Mouse (Mus musculus) heart, embryonic 12.5 days (tissue): ENCODE measurements around the gene Tenm4. TPM values are rescaled to one million over a fixed set of nuclear protein-coding genes. Genes with fewer than 3 reads are reported as not detected.

ENCODE experiments used
- ATAC-seq: fragments of 200-750 bp; cut with Nextera tagmentation; 2 replicates; pipeline ENCODE4 v1.8.0; 2017; ENCODE audit warnings: moderate TSS enrichment, moderate library complexity; ENCODE audit not compliant: insufficient number of reproducible peaks, low FRiP score
- H3K27ac ChIP-seq: fragments of 300-500 bp; sonication (generic); 2 replicates; pipeline ENCODE4 v1.5.1; 2016; ENCODE audit warnings: mild to moderate bottlenecking, moderate library complexity; ENCODE audit not compliant: poor library complexity, severe bottlenecking
- H3K27me3 ChIP-seq: fragments of 300-500 bp; sonication (generic); replicated peaks from 2 replicates; pipeline ENCODE4 v1.6.1; 2016; ENCODE audit warnings: mild to moderate bottlenecking, moderate library complexity
- H3K36me3 ChIP-seq: fragments of 300-500 bp; sonication (generic); 2 replicates; pipeline ENCODE4 v1.6.1; 2016; ENCODE audit warnings: mild to moderate bottlenecking, moderate library complexity
- H3K4me1 ChIP-seq: fragments of 300-500 bp; sonication (generic); replicated peaks from 2 replicates; pipeline ENCODE4 v1.6.1; 2016; ENCODE audit warnings: mild to moderate bottlenecking
- H3K4me2 ChIP-seq: fragments of 300-500 bp; sonication (generic); 2 replicates; pipeline ENCODE4 v1.6.1; 2016; ENCODE audit warnings: mild to moderate bottlenecking, moderate library complexity
- H3K4me3 ChIP-seq: fragments of 300-500 bp; sonication (generic); 2 replicates; pipeline ENCODE4 v1.5.1; 2016; ENCODE audit warnings: mild to moderate bottlenecking
- H3K9ac ChIP-seq: fragments of 300-500 bp; sonication (generic); 2 replicates; pipeline ENCODE4 v1.6.1; 2016; ENCODE audit warnings: mild to moderate bottlenecking, moderate library complexity
- H3K9me3 ChIP-seq: fragments of 300-500 bp; sonication (generic); replicated peaks from 2 replicates; pipeline ENCODE4 v1.6.1; 2016; ENCODE audit warnings: mild to moderate bottlenecking, moderate library complexity
- WGBS: fragments of 180-500 bp; shearing (Covaris S2); methylation state at CpG from one replicate; pipeline ENCODE4 v1.1.7; 2016; 5-methylcytosine and 5-hydroxymethylcytosine counted together
- polyA plus RNA-seq: library from polyadenylated mRNA; unstranded; fragments of >200 nt; fragmentation: Nextera tagmentation; extraction: Ambion mirVana; gene quantifications from 2 replicates; pipeline ENCODE4 v1.2.1, GENCODE M21; 2016

The Tenm4 gene
- polyA plus RNA-seq, 1 experiment from 2014 or later = 10.2 TPM

- H3K9me3 ChIP-seq = no peaks in the 10 kb centered on the region
- H3K27ac ChIP-seq = no peak overlapping the region
- 83% methylated on average over 16 of the region's 16 CpGs for WGBS
- peaks cover 4% of the 10 kb centered on the region; the same call in 1 of the 2 replicates for H3K36me3 ChIP-seq
- no peaks in the 10 kb centered on the region for H3K4me1 ChIP-seq
- H3K4me3 ChIP-seq = no peak overlapping the region
- no peak for ATAC-seq
- H3K27me3 ChIP-seq = no peaks in the 10 kb centered on the region
- no peak overlapping the region for H3K9ac ChIP-seq
- H3K4me2 ChIP-seq = no peak overlapping the region
These were observed 698.2 kb downstream of the Tenm4 start for GRCm38 (mm10) chr7:96869079-96869810.

DNA sequence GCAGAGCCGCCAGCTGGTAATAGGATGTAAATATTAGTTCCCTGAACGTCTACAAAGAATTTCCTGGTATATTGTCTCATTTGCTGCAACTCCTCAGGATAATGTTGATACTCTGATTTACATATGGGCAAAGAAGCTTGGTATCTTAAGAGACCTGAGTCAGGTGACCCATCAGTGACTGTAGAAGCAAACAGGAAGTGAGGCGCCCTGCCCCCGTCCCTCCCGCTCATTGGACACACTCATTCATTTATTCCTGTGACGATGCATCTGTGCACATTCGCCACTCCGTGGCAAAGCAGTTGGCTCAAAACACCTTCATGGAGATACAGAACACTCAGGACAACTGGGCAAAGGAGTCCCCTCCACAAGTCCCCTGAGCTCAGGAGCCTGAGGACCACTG lies 699.4 kb downstream of the Tenm4 start:
- H3K27ac ChIP-seq = no peak overlapping the region
- H3K4me2 ChIP-seq = no peak overlapping the region
- 84% methylated on average over 8 of the region's 8 CpGs for WGBS
- H3K9ac ChIP-seq = no peak overlapping the region
- no peaks in the 10 kb centered on the region for H3K27me3 ChIP-seq
- no peaks in the 10 kb centered on the region for H3K9me3 ChIP-seq
- H3K4me3 ChIP-seq = no peak overlapping the region
- H3K4me1 ChIP-seq = no peaks in the 10 kb centered on the region
- peaks cover 4% of the 10 kb centered on the region; the same call in 1 of the 2 replicates for H3K36me3 ChIP-seq
- ATAC-seq = no peak

- WGBS = 83% methylated on average over 4 of the region's 4 CpGs
- H3K36me3 ChIP-seq = peaks cover 4% of the 10 kb centered on the region; the same call in 1 of the 2 replicates
- no peaks in the 10 kb centered on the region for H3K9me3 ChIP-seq
- H3K4me1 ChIP-seq = no peaks in the 10 kb centered on the region
- H3K9ac ChIP-seq = no peak overlapping the region
- no peaks in the 10 kb centered on the region for H3K27me3 ChIP-seq
- H3K4me2 ChIP-seq = no peak overlapping the region
- H3K27ac ChIP-seq = no peak overlapping the region
- H3K4me3 ChIP-seq = no peak overlapping the region
- no peak for ATAC-seq
These were observed 700.0 kb downstream of the Tenm4 start for GRCm38 (mm10) chr7:96871031-96871430.

GRCm38 (mm10) chr7:96878511-96879276 lies 707.6 kb downstream of the Tenm4 start:
- H3K27ac ChIP-seq = no peak overlapping the region
- H3K9me3 ChIP-seq = no peaks in the 10 kb centered on the region
- H3K4me1 ChIP-seq = 0 out of 2 replicates have a peak, but pooled peaks cover 4% of the 10 kb centered on the region
- no peak overlapping the region for H3K9ac ChIP-seq
- no peak for ATAC-seq
- no peak overlapping the region for H3K4me3 ChIP-seq
- WGBS = 79% methylated on average over 7 of the region's 7 CpGs
- H3K4me2 ChIP-seq = no peak overlapping the region
- peaks cover 2% of the 10 kb centered on the region; the same call in 1 of the 2 replicates for H3K36me3 ChIP-seq
- no peaks in the 10 kb centered on the region for H3K27me3 ChIP-seq

- H3K27ac ChIP-seq = no peak overlapping the region
- H3K4me1 ChIP-seq = 0 out of 2 replicates have a peak, but pooled peaks cover 4% of the 10 kb centered on the region
- no peak for ATAC-seq
- no peaks in the 10 kb centered on the region for H3K36me3 ChIP-seq
- no peak overlapping the region for H3K4me2 ChIP-seq
- WGBS = 78% methylated on average over 6 of the region's 6 CpGs
- no peaks in the 10 kb centered on the region for H3K9me3 ChIP-seq
- no peak overlapping the region for H3K4me3 ChIP-seq
- no peak overlapping the region for H3K9ac ChIP-seq
- no peaks in the 10 kb centered on the region for H3K27me3 ChIP-seq
These were observed 708.5 kb downstream of the Tenm4 start for GRCm38 (mm10) chr7:96879593-96879992.

DNA sequence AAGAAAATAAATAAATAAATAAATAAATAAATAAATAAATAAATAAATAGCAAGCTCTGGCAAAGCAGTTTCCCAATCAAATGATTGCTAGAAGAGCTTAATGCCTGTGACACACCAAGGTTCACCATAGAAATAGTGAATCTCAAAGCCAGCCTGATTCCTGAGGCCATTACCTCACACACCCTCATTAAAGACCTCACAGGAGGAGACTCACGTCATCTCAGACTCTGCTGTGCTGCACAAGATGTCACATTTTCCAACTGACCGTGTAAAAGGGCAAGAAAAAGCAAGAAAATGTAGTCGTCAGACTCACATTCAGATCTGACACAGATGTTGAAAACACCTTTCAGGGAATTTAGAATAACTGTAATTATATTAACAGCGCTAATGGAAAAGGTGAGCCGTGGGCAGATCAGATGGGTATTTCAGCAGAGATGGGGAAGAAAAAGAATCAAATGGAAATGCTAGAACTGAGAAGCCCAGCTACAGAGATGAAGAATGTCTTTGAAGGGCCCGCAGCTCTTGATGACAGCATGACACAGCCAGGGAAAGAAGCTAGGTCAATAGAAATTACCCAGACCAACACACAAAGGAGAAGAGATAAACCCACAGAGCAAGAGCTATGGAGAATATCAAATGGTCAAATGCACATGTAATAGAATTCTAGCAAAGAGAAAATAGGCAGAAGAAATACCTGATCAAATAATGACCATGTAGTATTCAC lies 709.3 kb downstream of the Tenm4 start:
- Histone ChIP-seq H3K9me3 (no peaks in the 10 kb centered on the region), H3K27ac (no peak overlapping the region), H3K4me1 (0 out of 2 replicates have a peak, but pooled peaks cover 4% of the 10 kb centered on the region), H3K9ac (no peak overlapping the region), H3K36me3 (no peaks in the 10 kb centered on the region), H3K27me3 (no peaks in the 10 kb centered on the region), H3K4me2 (no peak overlapping the region), H3K4me3 (no peak overlapping the region)
- WGBS = 70% methylated on average over 6 of the region's 6 CpGs
- ATAC-seq = no peak

- no peaks in the 10 kb centered on the region for H3K36me3 ChIP-seq
- 94% methylated on average over 3 of the region's 3 CpGs for WGBS
- H3K4me1 ChIP-seq = 0 out of 2 replicates have a peak, but pooled peaks cover 4% of the 10 kb centered on the region
- no peaks in the 10 kb centered on the region for H3K9me3 ChIP-seq
- H3K27me3 ChIP-seq = no peaks in the 10 kb centered on the region
- H3K4me2 ChIP-seq = no peak overlapping the region
- no peak overlapping the region for H3K4me3 ChIP-seq
- H3K27ac ChIP-seq = no peak overlapping the region
- ATAC-seq = no peak
- H3K9ac ChIP-seq = no peak overlapping the region
These were observed 712.3 kb downstream of the Tenm4 start for GRCm38 (mm10) chr7:96883297-96883696.

GRCm38 (mm10) chr7:96887088-96887654 lies 716.1 kb downstream of the Tenm4 start:
- ATAC-seq = no peak; the same call in 1 of the 2 replicates
- H3K27ac ChIP-seq = no peak overlapping the region
- H3K4me3 ChIP-seq = no peak overlapping the region
- no peaks in the 10 kb centered on the region for H3K9me3 ChIP-seq
- H3K4me2 ChIP-seq = no peak overlapping the region
- no peaks in the 10 kb centered on the region; the same call in 1 of the 2 replicates for H3K4me1 ChIP-seq
- 83% methylated on average over 18 of the region's 18 CpGs for WGBS
- H3K9ac ChIP-seq = no peak overlapping the region
- H3K36me3 ChIP-seq = no peaks in the 10 kb centered on the region
- H3K27me3 ChIP-seq = no peaks in the 10 kb centered on the region

DNA sequence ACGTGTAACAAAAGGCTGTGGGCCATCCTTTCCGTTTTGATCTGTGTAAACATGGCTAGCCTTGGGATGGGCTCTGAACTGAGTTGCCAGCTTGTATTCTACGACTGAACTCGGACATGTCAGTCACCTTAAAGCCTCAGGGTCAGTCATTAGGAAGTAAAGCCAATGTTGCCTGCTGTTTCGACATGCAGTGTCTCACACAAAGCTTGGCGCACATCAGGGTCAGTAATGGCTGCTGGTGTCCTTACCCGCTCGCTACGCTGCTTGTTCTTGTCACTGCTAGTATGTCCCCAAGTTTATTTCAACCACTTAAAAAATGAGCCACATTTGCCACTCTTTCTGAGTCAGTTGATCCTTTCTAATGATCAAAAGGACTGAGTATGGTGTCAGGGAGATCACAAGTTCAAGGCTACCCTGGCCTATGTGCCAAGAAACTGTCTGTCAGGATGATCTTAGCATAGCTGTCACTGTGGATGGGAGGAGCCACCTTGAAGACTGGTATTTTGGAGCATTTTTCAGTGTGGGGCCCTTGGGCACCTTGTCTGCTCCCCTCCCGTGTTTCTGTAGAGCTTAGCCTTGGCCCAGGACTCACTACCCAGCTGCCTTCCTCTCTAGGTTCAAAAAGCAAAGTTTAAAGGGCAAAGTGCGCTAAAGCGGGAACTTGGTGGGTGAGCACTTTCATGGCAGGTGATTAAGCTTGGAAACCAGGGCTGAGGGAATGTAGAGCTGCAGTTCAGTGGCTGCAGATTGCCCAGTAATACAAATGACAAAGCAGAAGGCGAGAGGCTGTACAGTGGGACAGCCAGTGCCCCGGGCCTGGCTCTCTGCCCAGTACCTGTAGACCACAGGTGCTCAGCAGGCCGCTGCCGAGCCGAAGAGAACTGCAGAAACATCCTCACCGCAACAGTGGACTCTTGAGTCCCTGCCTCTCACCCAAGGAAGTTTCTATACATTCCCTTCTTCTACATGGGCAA lies 718.3 kb downstream of the Tenm4 start:
- Histone ChIP-seq H3K4me2 (no peak overlapping the region), H3K36me3 (0 out of 2 replicates have a peak, but pooled peaks cover 8% of the 10 kb centered on the region), H3K4me3 (no peak overlapping the region), H3K9ac (no peak overlapping the region), H3K9me3 (no peaks in the 10 kb centered on the region), H3K27me3 (no peaks in the 10 kb centered on the region), H3K4me1 (no peaks in the 10 kb centered on the region; the same call in 1 of the 2 replicates), H3K27ac (no peak overlapping the region)
- no peak for ATAC-seq
- 84% methylated on average over 18 of the region's 18 CpGs for WGBS
